Mouse (Mus musculus): ENCODE data around the gene Ddx58.

The Ddx58 gene

DNA sequence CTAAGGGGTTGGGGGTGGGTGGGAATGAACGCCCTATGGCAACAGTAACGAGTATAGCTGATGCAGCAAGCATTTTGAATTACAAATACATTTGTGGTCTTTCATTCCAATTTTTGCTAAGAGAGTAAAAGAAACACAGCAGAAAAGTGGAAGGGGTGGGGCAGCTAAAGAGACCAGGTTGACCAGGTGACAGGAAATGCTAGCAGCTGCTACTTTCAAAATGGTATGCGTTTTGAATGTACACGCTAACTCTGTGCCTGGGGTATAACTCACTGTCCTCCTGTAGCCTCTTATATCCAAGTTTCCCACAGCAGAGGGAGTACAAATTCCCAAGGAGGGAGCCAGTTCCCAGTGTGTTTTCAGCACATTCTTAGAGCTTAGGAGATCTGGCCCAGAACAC is 2.8 kb downstream of the Ddx58 start:
- in situ Hi-C loops (cut with MboI; ENCODE audit: low sequenced_read_pairs): no loop called here

DNA sequence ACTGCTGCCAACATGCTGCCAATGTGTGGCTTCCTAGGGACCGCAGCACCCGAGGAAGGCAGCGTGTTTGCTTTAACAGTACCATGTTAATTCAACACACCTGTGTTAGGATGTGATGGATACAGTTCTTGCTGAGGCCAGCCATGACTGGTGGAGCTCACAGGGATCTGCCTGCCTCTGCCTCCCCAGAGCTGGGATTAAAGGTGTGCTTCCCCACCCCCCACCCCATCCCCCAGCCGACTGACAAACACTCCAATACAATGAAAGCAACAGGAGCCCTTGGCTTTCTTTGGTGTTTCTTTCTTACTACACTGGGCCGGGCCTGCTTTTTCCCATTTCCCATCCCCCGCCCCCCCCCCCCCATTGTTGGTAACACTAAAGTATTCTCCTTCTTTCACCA is 5.4 kb downstream of the Ddx58 start:
- in situ Hi-C loops (cut with MboI; ENCODE audit: low sequenced_read_pairs): no loop called here

DNA sequence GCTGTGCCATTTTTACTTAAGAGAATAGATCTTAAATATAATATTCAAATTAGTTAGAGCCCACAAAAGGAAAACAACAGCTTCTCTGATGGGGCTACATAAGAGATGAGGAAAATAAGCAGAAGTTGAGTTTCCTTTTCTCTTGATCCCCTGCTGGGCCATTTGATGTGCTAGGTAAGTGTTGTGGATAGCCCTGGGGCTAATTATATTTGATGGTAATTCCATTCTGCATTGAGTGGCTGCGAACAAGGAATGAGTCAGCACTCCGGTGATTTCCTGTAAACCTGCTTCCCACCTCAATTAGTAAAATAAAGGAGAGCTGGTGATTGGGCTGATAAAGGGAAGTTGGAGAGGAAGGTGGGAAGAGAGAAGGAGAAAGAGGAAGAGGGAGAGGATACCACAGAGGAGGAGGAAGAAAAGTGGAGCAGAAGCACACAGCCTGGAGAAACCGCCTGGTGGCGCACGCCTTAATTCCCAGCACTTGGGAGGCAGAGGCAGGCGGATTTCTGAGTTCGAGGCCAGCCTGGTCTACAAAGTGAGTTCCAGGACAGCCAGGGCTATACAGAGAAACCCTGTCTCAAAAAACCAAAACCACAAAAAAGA is 6.5 kb downstream of the Ddx58 start:
- in situ Hi-C loops (cut with MboI; ENCODE audit: low sequenced_read_pairs): no loop called here

DNA sequence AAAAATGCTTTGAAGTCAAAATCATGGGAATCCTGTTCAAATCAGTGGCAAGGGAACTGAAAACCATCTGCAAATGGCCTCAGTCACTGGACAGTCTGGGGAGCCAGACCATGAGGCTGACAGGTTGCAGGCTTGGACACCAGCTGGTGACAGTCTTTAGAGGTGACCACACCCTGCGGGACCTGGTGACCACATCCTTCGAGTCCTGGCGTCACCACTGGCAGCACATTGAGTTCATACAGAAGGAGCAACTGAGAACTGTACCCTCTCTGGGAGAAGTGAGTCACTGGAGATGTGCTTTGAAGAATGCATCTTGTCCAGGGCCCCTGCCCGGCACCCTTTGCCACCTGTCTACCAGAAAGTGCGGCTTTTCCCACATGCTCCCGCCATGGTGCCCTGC is 9.9 kb downstream of the Ddx58 start:
- in situ Hi-C loops (cut with MboI; ENCODE audit: low sequenced_read_pairs): no loop called here

DNA sequence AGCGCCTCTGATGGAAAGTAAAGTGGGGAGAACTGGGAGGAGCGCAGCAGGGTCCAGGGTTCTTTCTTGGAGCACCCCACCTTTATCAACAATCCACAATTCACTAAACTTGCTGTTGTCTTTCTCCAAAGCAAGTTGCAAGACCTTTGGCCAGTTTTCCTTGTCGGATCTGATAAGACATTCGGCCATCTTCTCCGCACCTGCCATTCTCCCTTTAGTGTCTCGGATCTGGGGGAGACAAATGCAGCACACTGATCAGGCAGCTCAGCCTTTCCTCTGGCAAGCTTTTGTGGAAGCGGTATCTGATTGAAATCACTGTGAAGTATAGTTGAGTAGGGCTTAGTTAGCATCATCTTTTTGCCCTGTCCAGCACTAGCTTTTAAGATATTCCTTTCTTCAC is 11.7 kb downstream of the Ddx58 start:
- in situ Hi-C loops (cut with MboI; ENCODE audit: low sequenced_read_pairs): no loop called here

DNA sequence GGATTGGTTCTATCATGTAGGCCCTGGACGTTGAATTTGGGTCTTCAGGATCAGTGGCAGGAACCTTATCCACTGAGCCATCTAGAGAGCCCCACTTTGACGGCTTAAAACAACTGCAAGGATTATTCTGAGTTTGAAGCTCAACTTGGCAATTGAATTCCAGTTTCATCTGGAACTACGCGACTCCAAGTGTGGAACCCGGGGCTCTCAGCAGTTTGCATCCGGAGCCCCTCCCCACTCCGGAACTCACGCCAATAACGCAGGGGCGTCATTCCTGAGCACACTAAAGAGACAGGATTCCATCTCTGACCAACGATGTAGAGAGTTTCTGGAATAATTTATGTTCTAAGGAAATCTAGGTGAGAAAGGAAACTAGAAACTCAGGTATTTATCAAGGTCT is 12.5 kb downstream of the Ddx58 start:
- in situ Hi-C loops (cut with MboI; ENCODE audit: low sequenced_read_pairs): no loop called here

DNA sequence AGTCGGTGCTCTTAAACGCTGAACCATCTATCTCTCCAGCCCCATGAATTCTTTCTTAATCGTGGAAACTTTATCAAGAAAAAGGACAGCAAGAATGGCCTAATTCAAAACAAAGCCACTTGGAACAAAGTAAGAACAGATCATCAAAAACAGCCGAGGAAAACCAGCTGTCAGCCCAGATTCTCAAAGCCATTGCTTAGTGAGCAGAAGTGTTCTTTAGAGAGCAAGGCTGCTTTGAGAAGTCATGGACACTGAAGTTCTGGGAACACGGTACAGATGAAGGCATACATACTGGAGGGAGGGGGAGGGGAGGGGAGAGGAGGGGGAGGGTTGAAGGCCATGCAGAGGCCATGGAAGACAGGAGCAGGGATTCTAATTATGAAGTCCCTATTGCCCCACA is 13.5 kb downstream of the Ddx58 start:
- in situ Hi-C loops (cut with MboI; ENCODE audit: low sequenced_read_pairs): no loop called here

DNA sequence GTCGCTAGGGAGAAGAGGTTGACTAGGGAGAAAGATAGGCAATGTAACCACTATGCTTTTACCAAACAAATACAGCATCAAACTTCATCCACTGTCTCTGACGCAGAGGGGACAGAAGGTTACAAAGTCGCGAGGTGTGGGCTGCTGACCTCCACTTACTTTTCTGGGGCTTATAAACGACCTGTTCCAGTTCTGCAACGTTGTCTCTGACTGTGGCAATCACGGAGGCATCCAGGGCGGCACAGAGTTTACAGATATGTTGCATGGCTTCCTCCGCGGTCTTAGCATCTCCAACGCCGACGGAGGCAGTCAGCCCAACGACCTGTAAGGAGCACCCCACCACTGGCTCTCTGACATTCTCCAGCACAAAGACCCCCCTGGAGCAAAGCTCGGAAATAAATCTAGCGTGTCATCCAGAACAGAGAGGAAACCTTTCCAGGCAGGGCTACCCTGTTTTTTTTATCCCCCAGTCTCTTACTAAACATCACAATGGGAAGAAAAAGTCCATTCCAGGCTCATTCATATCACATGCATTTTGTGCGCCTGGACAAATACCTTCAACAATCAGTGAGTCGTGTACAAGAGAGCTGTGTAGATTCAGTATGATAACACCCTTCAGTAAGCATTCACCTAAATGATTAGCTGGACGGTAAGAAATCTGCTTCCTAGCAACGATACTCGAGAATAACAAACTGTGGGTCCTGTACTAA is 17.6 kb downstream of the Ddx58 start:
- in situ Hi-C loops (cut with MboI; ENCODE audit: low sequenced_read_pairs): no loop called here

DNA sequence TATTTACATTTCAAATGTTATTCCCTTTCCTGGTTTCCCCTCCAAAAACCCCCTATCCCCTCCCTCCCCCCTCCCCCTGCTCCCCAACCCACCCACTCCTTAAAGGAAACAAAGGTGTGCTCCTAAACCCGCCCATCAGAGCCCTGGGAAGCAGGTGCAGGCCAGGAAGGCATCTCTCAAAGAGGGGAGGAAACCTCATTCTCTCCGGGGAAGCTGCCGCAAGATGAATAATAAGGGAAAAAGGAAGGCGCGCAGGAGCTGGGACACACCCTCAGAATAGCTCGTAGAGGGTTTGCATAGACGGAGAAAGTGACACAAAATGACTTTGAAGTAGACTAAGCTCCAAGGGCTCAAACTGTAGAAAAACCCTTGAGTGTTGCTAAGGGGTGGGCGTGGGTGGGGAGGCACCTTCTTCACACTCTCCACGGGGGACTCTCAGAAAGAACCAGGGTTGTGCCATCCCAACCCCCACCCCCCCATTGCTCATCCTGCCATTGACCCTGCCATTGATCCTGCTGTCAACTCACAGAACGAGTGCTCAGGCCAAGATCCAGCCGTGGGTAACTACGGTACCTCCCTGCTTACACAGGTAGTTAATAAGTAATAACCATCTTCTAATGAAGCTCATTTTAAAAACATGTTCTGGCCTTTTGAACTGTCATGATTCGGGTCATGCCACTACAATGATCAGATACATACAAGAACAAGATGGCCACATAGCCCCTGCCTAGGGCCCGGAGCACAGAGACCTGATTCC is 18.4 kb downstream of the Ddx58 start:
- in situ Hi-C loops (cut with MboI; ENCODE audit: low sequenced_read_pairs): no loop called here

DNA sequence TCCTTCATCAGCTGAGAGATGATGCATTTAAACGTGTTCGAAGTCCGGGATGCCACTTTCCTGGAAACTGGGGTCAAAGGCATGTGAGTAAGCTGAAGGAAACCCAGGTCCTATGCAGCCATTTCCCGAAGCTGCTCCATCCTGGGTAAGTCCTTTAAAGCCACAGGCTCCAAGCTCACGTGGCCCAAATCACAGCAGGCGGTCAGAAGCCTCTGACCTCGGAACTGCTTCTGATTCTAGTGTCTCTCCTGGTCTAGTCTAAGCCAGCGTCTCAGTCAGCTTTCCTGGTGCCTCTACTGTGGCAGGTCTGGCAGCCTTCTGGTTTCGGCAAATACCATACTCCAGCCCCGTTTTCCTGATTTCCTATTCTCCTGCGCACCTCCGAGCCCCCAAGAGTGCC is 19.2 kb downstream of the Ddx58 start:
- in situ Hi-C loops (cut with MboI; ENCODE audit: low sequenced_read_pairs): no loop called here

DNA sequence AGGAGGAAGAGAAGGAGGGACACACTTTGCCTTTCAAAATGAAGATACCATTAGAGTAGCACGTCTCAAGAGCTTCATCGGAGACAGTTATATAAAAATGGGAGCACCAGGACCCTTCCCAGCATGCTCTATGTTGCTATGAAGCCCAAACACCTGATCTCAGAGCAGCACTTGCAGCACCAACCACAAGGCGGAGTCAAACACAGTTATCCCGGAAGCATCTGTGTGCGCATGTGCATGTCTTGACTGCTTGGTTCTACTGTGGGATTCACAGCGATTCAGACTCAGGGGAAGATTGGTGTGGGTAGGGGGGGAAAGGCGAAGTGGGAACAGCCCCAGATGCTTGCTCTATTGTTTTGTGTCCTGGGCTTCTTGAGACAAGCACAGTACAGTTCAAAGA is 21.2 kb downstream of the Ddx58 start:
- in situ Hi-C loops (cut with MboI; ENCODE audit: low sequenced_read_pairs): no loop called here

DNA sequence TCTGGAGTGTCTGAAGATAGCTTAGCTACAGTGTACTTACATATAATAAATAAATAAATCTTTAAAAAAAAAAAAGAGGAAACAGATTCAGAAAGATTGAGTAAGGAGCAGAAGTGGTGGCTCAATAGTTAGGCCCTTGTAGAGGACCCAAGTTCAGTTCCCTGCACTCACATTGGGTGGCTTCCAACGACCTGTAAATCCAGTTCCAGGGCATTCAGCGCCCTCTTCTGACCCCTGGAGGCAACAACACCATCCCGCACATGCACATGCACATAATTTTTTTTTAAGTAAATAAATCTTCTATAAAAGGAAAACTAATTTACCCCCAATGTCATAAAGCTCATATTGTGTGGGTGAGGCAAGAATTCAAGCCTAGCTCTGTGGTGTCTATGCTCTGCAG is 21.7 kb downstream of the Ddx58 start:
- in situ Hi-C loops (cut with MboI; ENCODE audit: low sequenced_read_pairs): no loop called here

DNA sequence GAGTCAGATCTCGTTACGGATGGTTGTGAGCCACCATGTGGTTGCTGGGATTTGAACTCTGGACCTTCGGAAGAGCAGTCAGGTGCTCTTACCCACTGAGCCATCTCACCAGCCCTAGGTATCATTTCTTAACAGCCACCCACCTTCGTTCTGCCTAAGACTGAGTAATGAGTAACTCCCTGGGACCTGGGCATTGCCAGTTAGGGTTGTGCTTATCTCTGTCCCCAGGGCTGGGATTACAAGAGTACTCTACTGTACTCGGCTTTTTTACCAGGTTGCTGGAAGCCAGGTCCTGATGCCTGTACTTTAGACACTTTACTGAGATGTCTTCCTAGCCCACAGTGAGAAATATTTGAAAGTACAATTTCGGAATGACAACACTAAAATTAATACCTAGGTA is 27.5 kb downstream of the Ddx58 start:
- in situ Hi-C loops (cut with MboI; ENCODE audit: low sequenced_read_pairs): no loop called here

DNA sequence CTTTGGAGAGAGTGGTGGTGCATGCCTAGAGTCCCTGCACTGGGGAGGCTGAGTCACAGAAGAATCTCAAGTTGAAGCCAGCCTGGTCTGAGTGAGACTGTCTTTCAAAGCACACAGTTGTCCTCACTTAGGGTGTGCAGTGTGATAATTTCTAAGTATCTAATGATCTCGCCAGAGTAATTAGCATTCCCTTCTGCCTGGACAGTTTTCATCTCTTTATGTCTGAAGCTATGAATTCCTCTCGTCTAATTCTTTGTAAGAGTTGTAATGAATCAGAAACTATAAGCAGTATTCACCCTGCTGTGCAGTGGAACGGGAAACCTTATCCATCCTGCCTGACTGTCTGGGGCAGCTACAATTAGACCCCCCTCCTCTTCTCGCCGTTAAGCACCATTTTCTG is 31.9 kb downstream of the Ddx58 start:
- in situ Hi-C loops (cut with MboI; ENCODE audit: low sequenced_read_pairs): no loop called here

DNA sequence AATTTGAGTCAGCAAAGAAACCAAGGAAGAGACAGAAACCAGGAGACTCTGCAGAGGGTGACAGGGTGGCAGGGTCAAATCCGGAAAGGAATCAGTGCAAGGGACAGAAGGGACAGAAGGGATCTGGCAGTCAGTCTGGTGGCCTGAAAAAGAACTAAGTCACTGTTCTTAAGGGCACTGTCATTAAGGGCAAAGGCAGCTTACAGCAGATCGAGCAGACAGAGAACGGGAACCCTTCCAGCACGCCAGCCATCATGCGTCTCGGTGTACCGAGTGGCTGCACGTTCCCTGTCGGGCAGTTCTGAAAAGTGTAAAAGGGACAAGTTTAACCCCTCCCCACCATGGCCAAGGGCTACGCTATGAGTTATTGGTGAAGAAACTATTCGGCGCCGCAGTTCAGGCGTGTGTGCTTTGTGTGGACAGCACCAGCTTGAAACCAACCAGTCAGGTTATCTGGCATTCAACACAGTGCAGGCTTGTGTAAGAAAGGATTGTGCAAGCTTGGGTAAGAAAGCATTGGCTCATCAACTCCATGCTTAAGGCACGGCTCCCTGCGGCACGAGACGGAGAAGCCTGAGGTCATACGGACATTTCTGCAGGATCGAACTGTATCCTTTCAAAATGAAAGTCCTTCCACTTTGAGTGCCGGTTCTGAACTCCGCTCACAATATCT is 34.3 kb downstream of the Ddx58 start:
- in situ Hi-C loops (cut with MboI; ENCODE audit: low sequenced_read_pairs): no loop called here

DNA sequence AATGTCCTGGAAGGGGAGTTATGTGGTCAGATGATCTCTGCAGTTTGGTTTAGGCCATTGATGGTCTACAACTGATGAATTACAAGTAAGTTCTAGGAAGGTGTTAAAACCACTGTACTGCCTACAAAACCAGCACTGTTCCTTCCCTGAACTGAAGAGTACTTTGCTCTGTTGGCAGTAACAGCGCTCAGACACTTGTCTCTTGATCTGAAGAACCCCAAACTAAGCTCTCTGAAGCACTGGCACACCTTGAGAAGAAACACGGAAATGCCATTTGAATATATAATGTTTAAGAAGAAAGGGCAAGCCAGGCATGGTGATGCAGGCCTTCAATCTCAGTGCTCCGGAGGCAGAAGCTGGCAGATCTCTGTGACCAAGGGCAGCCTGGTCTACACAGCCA is 35.3 kb downstream of the Ddx58 start:
- in situ Hi-C loops (cut with MboI; ENCODE audit: low sequenced_read_pairs): no loop called here

DNA sequence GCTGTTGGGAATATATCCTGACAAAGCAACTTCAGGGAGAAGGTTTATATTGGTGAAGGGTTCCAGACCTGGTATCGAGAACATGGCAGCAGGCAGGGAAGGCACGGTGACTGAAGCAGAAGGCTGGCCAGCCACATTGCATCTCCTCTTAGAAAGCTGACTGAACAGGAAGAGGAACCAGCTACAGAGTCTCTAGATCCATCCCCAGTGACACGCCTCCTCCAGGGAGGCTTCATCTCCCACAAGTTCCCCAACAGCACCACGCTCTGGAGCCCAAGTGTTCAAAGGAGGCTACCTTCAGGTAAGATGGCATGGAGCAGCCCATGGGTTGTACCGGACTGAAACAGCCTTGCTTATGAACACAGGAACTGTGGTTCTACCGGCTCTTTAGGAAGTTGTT is 37.4 kb downstream of the Ddx58 start:
- in situ Hi-C loops (cut with MboI; ENCODE audit: low sequenced_read_pairs): no loop called here

DNA sequence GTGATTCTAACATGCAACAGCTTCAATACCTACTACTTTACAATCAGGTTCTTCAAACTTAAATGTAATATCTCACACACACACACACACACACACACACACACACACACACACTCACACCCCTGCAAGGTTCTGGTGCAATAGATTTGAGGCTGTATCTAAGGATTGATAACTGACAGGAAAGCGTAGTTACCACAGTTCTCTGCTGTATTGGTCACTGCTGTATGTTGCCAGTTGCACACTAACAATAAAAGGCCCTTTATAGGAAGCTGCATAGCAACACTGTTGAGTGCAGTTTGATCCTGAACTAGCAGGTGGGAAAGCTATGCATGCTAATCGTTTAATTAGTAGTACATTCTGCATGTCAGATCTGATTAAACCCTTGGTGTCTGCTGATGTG is 44.3 kb downstream of the Ddx58 start:
- in situ Hi-C loops (cut with MboI; ENCODE audit: low sequenced_read_pairs): no loop called here

DNA sequence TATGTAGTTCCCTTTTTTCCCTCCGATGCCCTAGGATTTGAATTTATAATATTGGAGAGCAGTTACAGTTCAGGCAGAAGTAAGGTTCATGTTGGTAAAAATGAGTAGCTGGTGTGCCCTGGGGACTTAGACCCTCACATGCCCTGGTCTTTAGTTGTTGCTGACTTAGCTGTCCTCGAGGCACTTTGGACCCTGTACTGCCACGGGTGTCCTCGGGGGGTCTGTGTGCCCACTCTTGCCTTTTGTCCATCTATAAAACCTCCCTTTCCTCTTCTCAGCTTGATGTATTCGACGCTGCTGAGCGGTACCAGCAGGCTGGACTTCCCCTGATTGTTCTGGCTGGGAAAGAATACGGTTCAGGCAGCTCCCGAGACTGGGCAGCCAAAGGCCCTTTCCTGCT is 46.2 kb downstream of the Ddx58 start:
- in situ Hi-C loops (cut with MboI; ENCODE audit: low sequenced_read_pairs): no loop called here

DNA sequence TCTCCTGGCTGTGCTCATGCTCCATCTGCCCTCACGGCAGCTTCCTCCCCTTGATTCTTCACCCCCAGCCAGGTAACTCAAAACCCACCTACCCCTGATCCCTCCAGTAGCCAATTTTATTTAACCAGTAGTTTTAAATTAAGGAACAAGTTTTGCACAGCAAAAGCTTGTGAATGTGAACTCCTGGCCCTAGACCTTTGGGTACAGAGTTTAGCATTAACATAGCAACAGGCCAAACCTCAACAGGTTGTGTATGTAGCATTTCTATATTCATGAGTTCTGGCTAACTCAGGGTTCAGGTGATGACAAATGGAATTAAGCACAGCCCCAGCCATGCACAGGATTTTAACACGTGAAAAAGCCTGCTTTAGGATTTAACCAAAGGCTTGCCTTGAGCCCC is 47.4 kb downstream of the Ddx58 start:
- in situ Hi-C loops (cut with MboI; ENCODE audit: low sequenced_read_pairs): no loop called here

DNA sequence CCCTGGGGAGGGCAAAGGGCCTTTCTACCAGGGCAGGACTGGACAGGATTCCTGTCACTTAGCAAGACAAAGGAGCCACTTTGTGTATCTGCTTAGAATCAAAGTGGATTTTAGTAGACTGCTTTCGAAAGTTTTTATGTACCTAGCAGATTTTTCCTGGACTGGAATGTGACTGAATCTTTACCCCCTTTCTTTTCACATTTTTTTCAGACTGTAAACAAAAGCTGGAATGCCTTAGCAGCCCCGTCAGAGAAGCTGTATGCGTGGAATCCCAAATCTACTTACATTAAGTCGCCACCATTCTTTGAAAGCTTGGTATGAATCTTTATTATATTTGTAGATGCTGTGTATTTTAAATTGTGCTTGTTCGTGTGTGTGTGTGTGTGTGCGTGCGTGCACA is 51.7 kb downstream of the Ddx58 start:
- in situ Hi-C loops (cut with MboI; ENCODE audit: low sequenced_read_pairs): no loop called here

DNA sequence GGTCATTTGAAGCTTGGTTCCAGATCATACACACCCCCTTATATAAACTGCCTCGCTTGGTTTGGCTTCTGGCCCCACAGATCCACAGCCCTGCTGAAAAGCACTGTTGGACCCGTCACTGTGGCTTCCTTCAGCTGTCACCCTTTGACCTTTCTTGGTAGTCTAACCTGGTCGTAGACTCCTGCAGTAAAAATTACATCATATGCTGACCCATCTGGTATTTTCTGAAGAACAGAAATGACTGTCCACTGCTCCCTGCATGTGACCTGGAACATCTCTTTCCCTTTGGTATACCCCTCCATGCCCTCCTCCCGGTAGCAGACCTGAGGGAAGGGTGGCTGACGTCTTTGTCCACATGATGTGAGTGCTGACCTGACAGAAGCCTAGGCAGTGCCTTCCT is 55.2 kb downstream of the Ddx58 start:
- in situ Hi-C loops (cut with MboI; ENCODE audit: low sequenced_read_pairs): no loop called here

All from CH12F3 (cell line).